Mouse (Mus musculus): ENCODE data around the gene Gm48552.

DNA sequence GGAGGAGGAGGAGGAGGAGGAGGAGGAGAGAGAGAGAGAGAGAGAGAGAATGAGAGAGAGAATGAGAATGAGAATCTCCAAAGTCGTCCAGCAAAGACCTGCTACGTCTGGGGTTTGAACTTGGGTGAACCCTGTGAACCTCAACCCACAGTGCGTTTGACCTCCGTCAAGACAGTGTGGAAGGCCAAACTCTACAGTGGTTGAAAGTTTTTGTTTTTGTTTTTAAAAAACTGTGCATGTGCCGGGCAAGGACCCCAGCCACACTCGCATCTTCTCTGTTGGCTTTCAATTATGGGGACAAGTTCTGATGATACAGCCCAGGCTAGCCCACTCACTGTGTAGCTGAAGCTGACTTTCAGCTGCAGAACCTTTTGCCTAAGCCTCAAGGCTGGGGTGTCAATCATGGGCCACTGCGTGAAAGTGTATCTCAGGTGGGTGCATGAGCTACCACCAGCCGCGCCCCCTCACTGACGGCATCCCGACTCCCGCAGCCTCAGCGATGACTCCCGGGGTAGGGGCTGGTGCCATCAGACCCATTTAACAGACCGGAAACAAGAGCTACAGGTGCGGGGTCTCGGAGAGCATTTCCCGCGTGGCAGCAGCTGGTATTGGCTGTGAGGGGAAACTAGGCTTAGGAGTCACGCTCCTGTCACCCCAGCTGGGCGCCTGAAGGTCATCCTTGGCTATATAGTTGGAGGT is 43.5 kb downstream of the Gm48552 start:
- TF ChIP-seq POLR2A (IDR thresholded peaks at IDR 0.05; ENCODE audit: insufficient read length, low read depth) (no peak), E2F4 (IDR thresholded peaks at IDR 0.05; ENCODE audit: insufficient read depth) (no peak), MAX (IDR thresholded peaks at IDR 0.05; ENCODE audit: low read depth) (no peak), MYOD1 (IDR thresholded peaks at IDR 0.05; ENCODE audit: control insufficient read depth in 1 of 3, insufficient read length in 2 of 3, low read depth in 2 of 3) (no peak), MYOG (IDR thresholded peaks at IDR 0.05; ENCODE audit: control insufficient read depth in 1 of 3, insufficient read depth in 1 of 3, insufficient read length in 2 of 3, low read depth in 2 of 3) (no peak), TCF3 (IDR thresholded peaks at IDR 0.05; ENCODE audit: insufficient read length, low read depth) (no peak), TCF12 (IDR thresholded peaks at IDR 0.05; ENCODE audit: insufficient read depth, poor library complexity, severe bottlenecking) (no peak), POLR2AphosphoS2 (IDR thresholded peaks at IDR 0.05; ENCODE audit: insufficient read length, low read depth) (no peak), USF1 (IDR thresholded peaks at IDR 0.05; ENCODE audit: low read depth) (no peak), CEBPB (IDR thresholded peaks at IDR 0.05; ENCODE audit: insufficient read depth, poor library complexity, severe bottlenecking) (no peak), REST (IDR thresholded peaks at IDR 0.05; ENCODE audit: insufficient read depth, insufficient read length) (no peak)

Data from myocyte (in vitro differentiated cells).